Mouse (Mus musculus): ENCODE measurements at regions not wholly inside any gene's neighbourhood (a gene's known extent, or its start where the extent isn't known, plus 50 kb on each side); places are given as distances from the start of the nearest gene placed in this dataset.

GRCm38 (mm10) chr5:51840638-51841329, 273.3 kb upstream of the Ppargc1a start:
- DNase-seq (ENCODE audit: low spot score), result no peak

DNA sequence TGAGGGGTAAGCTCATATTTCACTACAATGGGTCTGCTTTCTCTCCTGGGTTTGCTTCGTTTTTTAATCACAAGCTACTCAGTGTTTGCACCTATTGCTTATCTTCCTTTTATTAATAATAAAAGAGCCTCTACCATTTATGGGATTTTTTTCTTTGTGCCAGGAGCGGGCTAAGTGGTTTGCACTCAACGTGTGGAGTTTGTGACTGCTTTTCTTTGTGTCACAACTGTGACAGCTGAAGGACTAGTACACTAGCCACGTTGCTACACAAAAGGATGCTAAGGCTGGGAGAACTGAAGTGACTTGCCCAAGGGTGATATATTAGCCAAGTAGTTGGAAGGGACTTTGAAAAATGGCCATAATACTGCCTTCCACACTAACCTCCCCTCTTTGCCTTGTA, 271.8 kb upstream of the Ppargc1a start:
- DNase-seq (ENCODE audit: low spot score), result no peak

- DNase-seq (ENCODE audit: low spot score), result no peak
These were observed 263.0 kb upstream of the Ppargc1a start for GRCm38 (mm10) chr5:51830551-51830950.

GRCm38 (mm10) chr5:51830015-51830414, 262.5 kb upstream of the Ppargc1a start:
- DNase-seq (ENCODE audit: low spot score), result no peak

DNA sequence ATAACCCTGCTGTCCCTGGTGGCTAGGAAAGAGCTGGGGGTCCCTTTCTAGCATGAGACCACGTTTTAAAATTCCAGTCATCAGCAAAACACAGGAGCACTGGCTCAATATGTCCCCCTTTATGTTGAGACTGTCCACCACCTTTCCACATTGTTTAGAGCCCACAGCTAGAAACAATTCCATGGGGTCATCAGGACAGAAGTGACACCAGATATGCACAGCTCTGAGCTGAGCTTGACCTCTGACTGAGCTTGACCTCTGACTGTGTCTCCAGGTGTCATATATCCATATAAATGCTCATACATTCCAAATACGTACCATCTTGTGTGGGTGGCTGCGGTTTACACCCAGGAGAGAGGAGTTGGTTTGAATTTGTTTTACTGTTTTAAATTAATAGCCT, 262.1 kb upstream of the Ppargc1a start:
- DNase-seq (ENCODE audit: low spot score), result no peak

DNA sequence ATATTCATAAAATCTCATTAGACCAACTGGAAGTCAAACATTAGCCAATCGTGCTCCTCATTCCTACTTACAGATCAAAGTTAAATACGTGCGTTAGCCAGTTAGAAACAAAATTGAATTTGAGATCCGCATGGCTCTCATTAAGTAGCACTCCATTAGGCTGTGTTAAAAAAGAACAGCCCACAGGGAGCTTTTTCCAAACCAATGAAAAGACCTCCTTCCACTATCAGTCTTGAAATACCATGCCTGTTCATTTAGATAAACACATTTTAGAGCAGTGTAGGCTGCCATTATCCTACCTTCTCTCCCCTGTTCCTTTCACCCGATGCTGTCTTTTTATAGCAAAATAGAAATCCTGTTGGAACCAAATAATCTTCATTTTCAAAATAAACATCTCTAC, 261.5 kb upstream of the Ppargc1a start:
- no peak for DNase-seq (ENCODE audit: low spot score)

- no peak for DNase-seq (ENCODE audit: low spot score)
These were observed 258.7 kb upstream of the Ppargc1a start for GRCm38 (mm10) chr5:51826269-51826668.

- DNase-seq (ENCODE audit: low spot score), result no peak
These were observed 258.1 kb upstream of the Ppargc1a start for GRCm38 (mm10) chr5:51825584-51826088.

GRCm38 (mm10) chr5:51824731-51825130, 257.2 kb upstream of the Ppargc1a start:
- DNase-seq (ENCODE audit: low spot score), result no peak

GRCm38 (mm10) chr5:51823657-51824056, 256.1 kb upstream of the Ppargc1a start:
- no peak for DNase-seq (ENCODE audit: low spot score)

- DNase-seq (ENCODE audit: low spot score), result no peak
These were observed 248.7 kb upstream of the Ppargc1a start for GRCm38 (mm10) chr5:51816258-51816657.

- no peak for DNase-seq (ENCODE audit: low spot score)
These were observed 244.2 kb upstream of the Ppargc1a start for GRCm38 (mm10) chr5:51811728-51812127.

DNA sequence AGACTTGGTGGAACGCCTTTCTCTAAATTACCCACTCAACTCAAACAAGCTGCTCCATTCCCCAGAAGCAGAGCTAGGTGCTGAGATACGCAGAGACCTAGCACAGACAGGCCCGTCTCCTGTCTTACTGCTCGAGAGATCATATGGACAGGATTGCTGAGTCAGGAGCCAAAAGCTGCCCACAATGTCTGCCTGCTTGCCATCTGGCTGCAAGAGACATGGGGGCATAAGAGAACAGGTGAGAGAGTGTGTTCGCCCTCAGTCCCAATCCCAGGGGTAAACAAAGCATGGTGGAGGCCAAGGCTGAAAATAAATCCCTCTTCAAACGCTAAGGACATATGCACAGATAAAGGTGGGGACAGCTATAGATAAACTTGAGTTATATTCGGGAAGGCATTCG, 234.0 kb upstream of the Ppargc1a start:
- DNase-seq (ENCODE audit: low spot score), result no peak

DNA sequence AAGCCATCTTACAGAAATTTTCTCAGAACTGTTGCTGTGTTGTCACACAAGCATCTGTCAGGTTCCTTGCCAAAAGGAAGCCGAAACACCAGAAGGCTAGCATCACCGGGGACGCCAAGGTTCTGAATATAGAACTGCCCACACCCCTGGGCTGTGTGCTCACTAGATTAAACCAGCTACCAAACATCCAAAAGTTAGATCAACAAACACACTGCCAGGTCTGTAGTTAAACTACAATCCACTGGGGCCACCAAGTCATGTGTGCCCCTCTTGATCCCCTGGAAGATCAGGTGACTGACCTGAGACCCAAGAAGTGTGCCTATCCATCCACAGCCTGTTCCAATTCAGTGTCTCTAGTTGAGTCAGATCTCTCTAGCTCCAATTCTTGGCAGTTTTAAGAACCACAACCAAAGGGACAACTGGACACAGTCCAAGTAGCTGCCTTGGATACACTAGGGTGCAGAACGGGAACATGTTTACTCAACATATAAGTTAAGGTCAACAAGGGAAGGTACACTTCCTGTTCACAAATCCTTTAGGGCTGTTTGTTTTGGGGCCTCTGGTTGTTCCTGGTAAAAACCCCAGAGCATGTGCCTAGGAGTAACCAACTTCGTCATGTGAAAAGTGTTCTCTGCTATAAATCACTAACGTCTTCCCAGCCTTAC, 232.0 kb upstream of the Ppargc1a start:
- no peak for DNase-seq (ENCODE audit: low spot score)

DNA sequence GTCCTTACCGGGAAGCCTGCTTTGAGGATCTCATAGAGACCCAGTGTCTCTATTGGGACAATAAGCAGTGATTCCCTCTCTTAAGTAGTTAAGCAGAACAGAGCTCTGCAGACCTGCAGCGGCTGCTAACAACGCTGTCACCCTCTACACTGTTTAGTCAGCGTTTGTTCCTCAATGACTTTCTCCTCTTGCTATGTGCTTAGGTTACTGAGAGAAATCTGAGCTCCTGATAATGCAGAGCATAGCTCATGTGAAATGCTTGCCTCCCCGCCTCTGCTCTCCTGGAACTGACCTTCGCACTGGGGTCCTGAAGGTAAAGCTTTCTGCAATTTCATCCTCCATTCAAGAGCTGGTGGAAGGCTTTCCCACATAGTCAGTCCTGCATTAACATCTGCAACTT, 226.6 kb upstream of the Ppargc1a start:
- no peak for DNase-seq (ENCODE audit: low spot score)

DNA sequence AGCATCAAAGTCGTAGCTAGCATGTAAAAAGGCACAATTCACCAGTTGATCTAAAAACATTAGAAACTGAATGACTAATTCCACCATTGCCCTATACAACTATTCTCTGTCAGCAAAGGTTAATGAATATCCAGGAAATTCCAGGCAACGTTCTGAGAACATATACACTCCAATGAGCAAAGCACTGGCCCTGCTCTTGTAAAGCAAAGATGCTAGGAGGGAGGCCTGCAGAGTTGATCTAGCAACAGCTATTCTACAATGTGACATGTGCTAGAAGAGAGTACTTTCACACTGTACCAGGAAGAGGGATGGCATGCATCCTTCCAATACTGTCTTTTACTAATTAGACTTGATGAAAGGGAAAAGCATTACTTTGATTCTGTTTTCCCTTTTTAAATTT, 225.4 kb upstream of the Ppargc1a start:
- DNase-seq (ENCODE audit: low spot score), result no peak

- peak; percentile 3 for DNase-seq (ENCODE audit: low spot score)
These were observed 221.2 kb upstream of the Ppargc1a start for GRCm38 (mm10) chr5:51788768-51789167.

- no peak for DNase-seq (ENCODE audit: low spot score)
These were observed 216.0 kb upstream of the Ppargc1a start for GRCm38 (mm10) chr5:51783523-51783922.

- DNase-seq (ENCODE audit: low spot score), result no peak
These were observed 215.6 kb upstream of the Ppargc1a start for GRCm38 (mm10) chr5:51783099-51783498.

- no peak for DNase-seq (ENCODE audit: low spot score)
These were observed 208.1 kb upstream of the Ppargc1a start for GRCm38 (mm10) chr5:51775502-51776145.

GRCm38 (mm10) chr5:51771655-51772054, 204.1 kb upstream of the Ppargc1a start:
- no peak for DNase-seq (ENCODE audit: low spot score)

DNA sequence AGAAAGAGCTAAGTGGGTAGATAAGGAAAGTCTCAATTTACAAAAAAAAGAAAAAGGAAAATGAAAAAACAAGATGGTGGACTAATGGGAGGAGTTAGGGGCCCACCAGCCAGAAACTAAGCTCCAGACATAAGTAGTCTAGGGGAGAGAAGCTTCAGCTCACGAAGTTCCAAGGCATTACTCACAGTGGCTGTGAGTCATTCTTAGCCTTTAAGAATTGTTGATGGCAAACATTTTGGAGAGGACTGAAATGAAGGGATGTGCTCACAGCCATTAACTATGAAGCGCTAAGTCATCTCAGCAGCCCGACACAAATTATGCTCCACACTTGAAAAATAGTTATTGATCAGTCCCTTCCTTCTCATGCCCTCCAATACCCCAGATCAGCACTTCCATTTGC, 198.6 kb upstream of the Ppargc1a start:
- no peak for DNase-seq (ENCODE audit: low spot score)

GRCm38 (mm10) chr5:51764416-51764815, 196.9 kb upstream of the Ppargc1a start:
- no peak for DNase-seq (ENCODE audit: low spot score)

All from retina, embryonic 14.5 days (tissue).